Mouse (Mus musculus): ENCODE measurements at regions not wholly inside any gene's neighbourhood (a gene's known extent, or its start where the extent isn't known, plus 50 kb on each side); places are given as distances from the start of the nearest gene placed in this dataset.

GRCm38 (mm10) chr6:24342471-24342870, 172.4 kb downstream of the Iqub start:
- TF ChIP-seq MAFK (IDR thresholded peaks at IDR 0.05; ENCODE audit: insufficient read depth, low read depth, low read length) (no peak), HCFC1 (IDR thresholded peaks at IDR 0.05; ENCODE audit: borderline replicate concordance, insufficient read depth, low read length) (no peak), ZNF384 (IDR thresholded peaks at IDR 0.05; ENCODE audit: low read depth, low read length) (no peak), CHD2 (IDR thresholded peaks at IDR 0.05; ENCODE audit: low read depth, low read length) (no peak), ZC3H11A (IDR thresholded peaks at IDR 0.05; ENCODE audit: borderline replicate concordance, low read depth, low read length) (no peak)
